Mouse (Mus musculus) fibroblast of lung, adult 2 months (primary cell): ENCODE data around the gene Shroom1.
A peak's percentile ranks its signal among the peaks of the same experiment; 100 is the strongest.

ENCODE experiments used
- DNase-seq: peaks from one replicate; pipeline ENCODE4 v3.0.0-alpha.2; 2011; ENCODE audit warnings: low read depth

Gene Shroom1

DNA sequence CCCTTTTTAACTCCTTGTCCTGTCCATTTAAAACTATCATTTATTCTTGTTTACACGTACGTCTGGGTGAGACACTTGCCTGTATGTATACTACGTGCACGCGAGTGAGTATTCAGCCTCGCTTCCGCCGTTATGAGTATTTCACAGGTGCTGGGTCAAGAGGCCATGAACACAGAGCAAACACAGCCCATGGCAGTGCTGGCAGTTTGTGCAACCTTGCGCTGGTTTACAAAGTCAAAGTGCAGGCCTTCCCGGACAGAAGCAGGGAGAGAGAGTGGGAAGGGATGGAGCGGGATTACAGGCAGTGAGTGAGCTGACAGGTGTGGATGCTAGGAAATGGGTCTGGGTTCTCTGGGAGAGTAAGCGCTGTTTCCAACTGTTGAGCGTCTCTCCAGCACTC is 10.8 kb upstream of the Shroom1 start:
- DNase-seq = no peak

- DNase-seq = no peak
These were observed 9.0 kb upstream of the Shroom1 start for GRCm38 (mm10) chr11:53447996-53448395.

- DNase-seq = no peak
These were observed 8.5 kb upstream of the Shroom1 start for GRCm38 (mm10) chr11:53448529-53448928.

DNA sequence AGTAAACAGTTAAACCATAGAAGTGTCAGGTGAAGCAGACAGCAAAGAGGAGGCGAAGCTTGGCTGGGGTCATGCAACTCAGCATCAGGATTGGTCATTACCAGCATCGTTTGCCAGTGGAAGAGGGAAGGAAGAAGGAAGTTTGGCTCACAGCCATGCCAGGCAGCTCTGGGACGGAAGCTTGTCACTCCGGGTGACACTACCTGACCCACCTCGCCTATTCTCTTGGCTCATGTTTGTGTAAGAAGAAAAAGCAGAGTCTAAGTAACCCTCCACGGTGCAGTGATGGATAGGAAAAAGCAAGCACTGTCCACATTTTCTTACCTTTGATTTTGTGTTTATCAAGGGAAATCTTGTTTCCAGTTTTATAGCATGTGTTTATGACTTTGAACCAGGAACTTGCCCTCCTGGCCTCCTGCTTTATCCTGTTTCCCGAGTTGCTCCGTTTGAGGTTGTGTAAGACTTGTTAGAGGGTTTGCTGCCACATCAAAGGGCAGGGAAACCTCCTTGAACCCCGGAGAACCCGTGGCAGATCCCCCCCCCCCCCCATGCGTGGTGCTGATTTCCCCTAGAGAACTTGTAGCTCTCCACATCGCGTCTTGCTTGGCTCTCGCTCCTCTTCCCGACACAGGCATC is 6.8 kb upstream of the Shroom1 start:
- no peak for DNase-seq

DNA sequence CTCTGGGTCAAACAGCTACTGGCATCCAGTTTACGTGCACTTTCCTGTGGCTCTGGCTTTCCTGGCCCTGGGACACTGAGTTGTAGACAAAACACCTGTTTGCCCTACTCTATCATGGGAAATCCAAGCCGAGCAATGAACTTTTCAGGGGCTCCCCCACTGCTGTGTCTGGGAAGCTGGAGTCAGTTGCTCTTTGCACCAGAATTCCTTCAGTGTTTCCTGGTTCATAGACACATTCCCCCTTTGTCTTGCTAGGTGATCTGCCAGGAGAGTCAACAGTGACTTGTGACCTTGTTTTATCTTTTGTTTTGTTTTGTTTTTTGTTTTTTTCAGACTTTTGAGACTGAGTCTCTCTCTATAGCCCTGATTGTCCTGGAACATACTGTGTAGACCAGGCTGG is 5.6 kb upstream of the Shroom1 start:
- DNase-seq = no peak

GRCm38 (mm10) chr11:53452396-53452795 is 4.6 kb upstream of the Shroom1 start:
- no peak for DNase-seq

- DNase-seq = no peak
These were observed 4.0 kb upstream of the Shroom1 start for GRCm38 (mm10) chr11:53453031-53453430.

DNA sequence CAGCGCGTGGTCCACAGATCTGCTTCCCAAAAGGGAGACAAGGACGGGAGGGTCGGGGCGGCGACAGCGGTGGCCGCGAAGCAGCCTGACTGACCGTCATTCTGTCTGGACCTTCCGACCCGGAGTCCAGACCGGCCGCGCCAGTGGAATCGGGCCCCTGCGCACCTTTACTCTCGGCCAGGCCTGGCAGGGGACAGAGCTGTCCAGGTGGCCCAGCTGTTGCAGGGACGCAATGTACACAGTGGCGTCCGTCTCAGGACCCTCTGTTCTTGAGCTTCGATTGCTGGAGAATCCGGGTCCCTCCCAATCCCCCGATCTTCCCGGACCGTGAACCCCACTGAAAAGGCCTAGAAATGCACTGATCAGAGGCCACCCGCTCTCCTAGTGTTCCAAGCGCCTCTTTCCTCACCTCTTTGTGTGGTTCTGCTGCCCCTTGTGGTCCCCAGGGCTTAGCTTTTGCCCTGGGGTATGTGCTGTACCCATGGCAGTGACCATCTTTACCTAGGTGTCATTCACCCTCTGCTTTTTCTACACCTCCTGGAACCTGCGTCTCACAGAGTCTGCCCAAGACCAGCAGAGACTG is 458 bp downstream of the Shroom1 start:
- no peak for DNase-seq

- DNase-seq = no peak
These were observed 2.0 kb downstream of the Shroom1 start for GRCm38 (mm10) chr11:53458996-53459395.

- peak; percentile 74 for DNase-seq
These were observed 3.2 kb downstream of the Shroom1 start for GRCm38 (mm10) chr11:53460192-53460591.

- DNase-seq = no peak
These were observed 4.7 kb downstream of the Shroom1 start for GRCm38 (mm10) chr11:53461727-53462126.

- no peak for DNase-seq
These were observed 6.8 kb downstream of the Shroom1 start for GRCm38 (mm10) chr11:53463551-53464424.

GRCm38 (mm10) chr11:53466231-53466971 is 9.4 kb downstream of the Shroom1 start:
- no peak for DNase-seq

DNA sequence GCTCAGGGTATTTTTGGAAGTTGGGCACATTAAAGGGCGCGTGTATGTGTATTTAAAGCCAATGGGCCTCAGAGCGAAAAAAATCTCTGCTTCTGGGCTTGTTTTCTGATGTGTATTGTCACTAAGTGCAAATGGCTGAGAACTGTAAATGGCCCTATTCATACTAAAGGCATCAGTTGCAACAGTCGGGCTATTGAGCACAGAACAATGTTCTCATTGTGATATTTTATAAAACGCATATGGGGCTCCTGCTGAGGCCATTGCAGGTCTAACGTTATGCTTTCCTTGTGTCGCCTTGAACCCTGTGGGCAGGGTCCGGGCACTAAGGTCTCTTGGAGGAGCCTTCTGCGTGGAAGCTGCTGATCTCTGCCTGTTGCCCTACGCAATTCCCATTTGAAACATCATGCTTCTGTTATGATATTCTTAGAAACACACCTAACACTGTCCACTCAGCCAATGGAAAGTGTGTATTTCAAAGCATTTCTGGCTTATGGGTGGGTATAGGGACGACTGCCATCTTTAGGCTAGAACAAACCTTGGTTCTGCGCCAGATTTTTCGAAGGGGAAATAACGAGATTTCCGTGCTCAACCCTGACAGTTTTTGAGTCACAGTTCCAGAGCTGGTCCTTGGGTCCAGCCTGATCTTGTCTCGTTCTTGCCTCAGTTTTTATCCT is 12.4 kb downstream of the Shroom1 start:
- DNase-seq = no peak

GRCm38 (mm10) chr11:53469968-53470695 is 13.1 kb downstream of the Shroom1 start, which contains the start of gene Gm9837:
Gene Gm9837, minus strand, starts transcription at chr11:53470479.
- peak; percentile 71 for DNase-seq

GRCm38 (mm10) chr11:53472709-53473108 is 15.7 kb downstream of the Shroom1 start:
- no peak for DNase-seq

DNA sequence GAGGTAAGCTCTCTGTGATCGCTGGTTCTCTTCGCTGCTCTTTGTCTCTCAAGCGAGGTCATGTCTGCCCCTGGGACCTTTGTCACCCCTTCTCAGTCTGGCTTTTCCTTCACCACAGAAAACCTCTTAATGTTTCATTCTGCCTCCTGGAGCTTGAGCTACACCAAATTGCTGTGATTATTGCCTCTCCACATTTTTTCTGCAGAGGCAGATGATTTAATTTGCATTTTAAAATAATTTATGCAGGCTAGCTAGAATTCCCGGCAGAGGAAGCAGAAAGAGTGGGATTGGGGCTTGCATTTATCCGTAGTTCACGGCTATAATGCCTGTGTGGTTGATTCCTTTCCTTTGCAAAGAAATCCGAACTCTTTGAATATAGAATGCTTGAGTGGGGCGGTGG is 18.6 kb downstream of the Shroom1 start:
- no peak for DNase-seq

GRCm38 (mm10) chr11:53477833-53478232 is 20.8 kb downstream of the Shroom1 start:
- DNase-seq = no peak

DNA sequence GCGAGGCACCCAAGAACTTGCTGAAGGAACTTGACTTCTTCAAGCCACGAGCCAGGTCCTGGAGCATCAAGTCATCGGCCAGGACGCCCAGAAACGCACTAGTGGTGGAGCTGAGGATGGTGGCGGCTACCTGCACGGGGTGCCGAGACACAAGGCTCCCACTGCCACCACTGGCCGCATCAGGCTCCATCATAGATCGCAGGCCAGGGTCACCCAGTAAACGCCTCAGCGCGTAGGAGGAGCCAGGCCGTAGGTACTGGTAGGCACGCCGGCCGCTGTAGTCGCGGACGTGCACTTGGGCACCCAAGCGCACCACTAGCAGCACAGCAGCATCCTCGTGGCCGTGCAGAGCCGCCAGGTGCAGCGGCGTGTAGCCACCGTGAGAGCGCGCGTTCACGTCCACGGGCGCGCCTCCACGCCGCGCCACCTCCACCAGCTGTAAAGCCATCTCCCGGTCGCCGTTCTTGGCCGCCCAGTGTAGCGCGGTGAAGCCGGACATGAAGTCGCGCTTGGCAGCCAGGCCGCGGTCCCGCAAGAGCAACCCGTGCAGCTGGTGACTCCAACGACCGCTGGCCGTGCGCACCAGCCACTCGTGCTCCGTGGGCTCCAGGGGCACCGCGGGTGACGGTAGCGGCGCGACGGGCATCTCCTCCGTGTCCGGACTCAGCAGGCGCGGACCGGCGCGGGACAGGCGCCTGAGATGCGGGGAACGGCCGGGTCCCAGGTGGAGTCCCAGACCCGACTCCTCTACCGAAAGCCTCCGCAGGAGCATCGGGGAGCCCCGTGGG is 21.6 kb downstream of the Shroom1 start:
- no peak for DNase-seq

GRCm38 (mm10) chr11:53479171-53479782 is 22.3 kb downstream of the Shroom1 start:
- no peak for DNase-seq
